Mouse (Mus musculus) C2C12 (cell line): ENCODE data around the gene Slc8b1. TPM values are rescaled to one million over a fixed set of nuclear protein-coding genes. Genes with fewer than 3 reads are reported as not detected.

Source experiments
- H3K27me3 ChIP-seq: one replicate; pipeline ENCODE4 v1.6.1; 2011; ENCODE audit not compliant: control insufficient read depth, insufficient read depth, insufficient read length
- H3K36me3 ChIP-seq: one replicate; pipeline ENCODE4 v1.6.1; 2011; ENCODE audit not compliant: control insufficient read depth, insufficient read depth
- H3K4me3 ChIP-seq: one replicate; pipeline ENCODE4 v1.5.1; 2011; ENCODE audit warnings: mild to moderate bottlenecking, control low read depth; ENCODE audit not compliant: poor library complexity, insufficient read depth, severe bottlenecking
- H3K79me2 ChIP-seq: one replicate; pipeline ENCODE4 v1.6.1; 2011; ENCODE audit not compliant: control insufficient read depth, insufficient read depth
- H3K79me3 ChIP-seq: one replicate; pipeline ENCODE4 v1.6.1; 2011; ENCODE audit warnings: low read depth, control low read depth
- H3ac ChIP-seq: one replicate; pipeline ENCODE3; 2011; ENCODE audit warnings: low read depth; ENCODE audit not compliant: control insufficient read depth, insufficient read length
- CEBPB ChIP-seq: IDR thresholded peaks from one replicate; pipeline ENCODE4 v1.6.1; 2011; ENCODE audit warnings: low read depth, mild to moderate bottlenecking, control low read depth, moderate library complexity
- CTCF ChIP-seq: IDR thresholded peaks from one replicate; pipeline ENCODE4 v1.5.1; 2011; ENCODE audit not compliant: control insufficient read depth, insufficient read depth, insufficient read length
- FOSL1 ChIP-seq: IDR thresholded peaks from one replicate; pipeline ENCODE4 v1.8.0; 2011; ENCODE audit warnings: mild to moderate bottlenecking, low read length; ENCODE audit not compliant: poor library complexity, insufficient read depth, severe bottlenecking
- MAX ChIP-seq: IDR thresholded peaks from one replicate; pipeline ENCODE4 v1.6.1; 2011; ENCODE audit warnings: mild to moderate bottlenecking, control low read depth
- MYOD1 ChIP-seq: IDR thresholded peaks from one replicate; pipeline ENCODE4 v1.6.1; 2011; ENCODE audit warnings: low read depth; ENCODE audit not compliant: control insufficient read depth, insufficient read length
- MYOG ChIP-seq: IDR thresholded peaks from one replicate; pipeline ENCODE4 v1.6.1; 2011; ENCODE audit not compliant: control insufficient read depth, insufficient read length; ENCODE audit errors: extremely low read depth
- USF1 ChIP-seq: IDR thresholded peaks from one replicate; pipeline ENCODE4 v1.6.1; 2011; ENCODE audit warnings: low read depth, mild to moderate bottlenecking, control low read depth, moderate library complexity
- polyA plus RNA-seq: library from polyadenylated mRNA; unstranded; fragments of >200 nt; fragmentation: generic; extraction: Trizol; gene quantifications from one replicate; pipeline ENCODE4 v1.2.1, GENCODE M21; 2012; ENCODE audit warnings: missing spikeins

Gene Slc8b1
- polyA plus RNA-seq, 1 experiment: 6.1 TPM

DNA sequence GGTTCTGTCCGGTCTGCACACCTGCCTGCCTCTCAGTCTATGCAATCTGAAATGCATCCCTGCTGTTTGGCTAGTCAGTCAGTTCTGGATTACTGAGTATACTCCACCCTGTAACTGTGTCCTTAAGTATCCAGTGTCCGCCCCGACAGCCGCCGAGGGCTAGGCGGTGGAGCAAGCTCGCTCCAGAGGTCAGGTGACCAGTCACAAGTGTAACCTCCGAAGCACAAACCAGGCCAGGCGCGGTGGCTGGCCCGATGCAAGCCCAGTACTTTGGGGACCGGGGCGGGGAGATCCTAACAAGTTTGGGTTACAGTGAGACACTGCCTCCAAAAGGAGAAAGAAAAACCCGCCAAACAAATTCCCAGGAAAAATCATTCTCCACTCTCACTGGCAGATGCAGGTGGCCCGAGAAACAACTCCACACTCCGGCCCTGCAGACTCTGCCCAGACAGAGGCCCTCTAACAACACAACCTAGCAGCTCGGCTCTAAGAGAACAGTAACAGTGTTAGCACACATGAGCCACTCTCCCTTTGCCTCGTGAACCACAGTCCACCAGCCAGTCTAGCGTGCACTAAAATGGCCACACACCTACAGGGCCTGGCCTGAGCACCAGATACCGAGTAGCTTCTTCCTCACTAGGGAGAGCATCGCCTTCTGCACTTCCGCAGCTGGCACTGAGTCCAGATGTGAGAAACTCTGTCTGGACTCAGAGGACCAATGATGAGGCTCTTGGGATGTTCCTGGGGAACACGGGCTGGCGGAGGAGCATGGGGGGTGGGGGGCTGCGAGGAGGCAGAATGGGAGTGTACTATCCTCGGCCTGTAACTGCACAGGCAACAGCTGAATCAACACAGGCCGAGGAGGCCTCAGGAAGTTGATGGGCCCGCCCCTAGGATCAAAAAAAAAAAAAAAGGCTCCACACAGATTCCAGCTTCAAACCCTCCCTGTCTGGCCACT lies 52.3 kb downstream of the Slc8b1 start:
- H3K36me3 ChIP-seq: peaks cover 6% of the 10 kb centered on the region
- TF ChIP-seq MYOG (no peak), MAX (no peak), MYOD1 (peak; percentile 93), FOSL1 (no peak), USF1 (peak; percentile 54)
- peaks cover 40% of the 10 kb centered on the region for H3K79me3 ChIP-seq
- H3ac ChIP-seq: peak overlapping the region; percentile 67
- H3K4me3 ChIP-seq: no peak overlapping the region
- peaks cover 72% of the 10 kb centered on the region for H3K79me2 ChIP-seq
- no peaks in the 10 kb centered on the region for H3K27me3 ChIP-seq

DNA sequence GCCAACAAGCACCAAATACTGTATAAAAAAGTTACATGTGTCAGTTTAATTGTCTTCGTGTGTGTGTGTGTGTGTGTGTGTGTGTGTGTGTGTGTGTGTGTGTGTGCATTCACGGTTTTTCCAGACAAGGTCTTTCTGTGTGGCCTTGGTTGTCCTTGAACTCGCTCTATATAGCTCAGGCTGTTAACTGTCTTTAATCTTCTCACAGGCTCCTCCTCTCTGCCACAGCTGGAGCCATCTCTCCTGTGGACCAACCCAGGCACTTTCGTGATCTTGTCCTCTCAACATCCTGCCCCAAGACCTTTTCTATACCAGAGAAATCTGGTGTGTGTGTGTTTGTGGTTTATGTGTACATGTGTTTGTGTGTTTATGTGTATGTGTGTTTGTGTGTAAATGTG lies 52.9 kb downstream of the Slc8b1 start:
- peaks cover 36% of the 10 kb centered on the region for H3K79me3 ChIP-seq
- no peaks in the 10 kb centered on the region for H3K36me3 ChIP-seq
- no peak overlapping the region for H3ac ChIP-seq
- no peak for TF ChIP-seq USF1
- no peak for TF ChIP-seq MAX
- TF ChIP-seq CTCF: no peak
- TF ChIP-seq MYOG: no peak
- TF ChIP-seq FOSL1: no peak
- TF ChIP-seq MYOD1: no peak
- no peak for TF ChIP-seq CEBPB
- H3K79me2 ChIP-seq: peaks cover 72% of the 10 kb centered on the region
- H3K27me3 ChIP-seq: no peaks in the 10 kb centered on the region
- H3K4me3 ChIP-seq: no peak overlapping the region

DNA sequence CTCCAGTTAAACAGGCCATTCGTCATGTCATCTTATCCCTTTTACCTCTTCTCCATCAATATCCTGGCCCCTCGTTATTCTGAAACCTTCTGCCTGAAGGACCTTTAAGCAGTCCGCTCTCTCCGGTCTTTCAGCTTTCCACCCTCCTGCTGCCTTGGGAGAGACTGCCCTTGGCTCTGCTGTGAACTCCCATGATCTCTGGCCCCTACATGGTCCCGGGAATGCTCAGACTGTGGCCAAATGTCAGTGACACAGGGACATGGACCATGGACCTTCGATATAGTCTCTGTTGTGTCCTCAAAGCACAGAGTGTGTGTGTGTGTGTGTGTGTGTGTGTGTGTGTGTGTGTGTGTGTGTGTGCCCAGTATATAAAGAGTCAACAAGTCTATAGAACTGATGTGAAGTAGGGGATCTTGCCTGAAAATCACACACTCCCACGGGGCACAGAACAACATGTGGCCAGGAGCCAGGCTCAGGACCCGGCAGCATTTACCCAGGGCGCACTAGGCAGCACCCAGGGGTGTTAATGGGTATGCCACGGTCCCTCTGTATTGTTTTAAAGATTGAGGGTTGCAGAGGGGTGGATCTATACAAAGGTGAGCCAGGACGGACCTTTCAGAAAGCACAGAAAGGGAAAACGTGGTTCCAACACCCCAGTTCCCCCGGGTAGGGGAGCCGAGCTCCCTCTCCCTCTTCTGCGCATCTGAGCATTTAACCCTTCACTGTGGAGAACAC lies 54.4 kb downstream of the Slc8b1 start:
- no peak overlapping the region for H3ac ChIP-seq
- peaks cover 6% of the 10 kb centered on the region for H3K36me3 ChIP-seq
- H3K27me3 ChIP-seq: no peaks in the 10 kb centered on the region
- peaks cover 72% of the 10 kb centered on the region for H3K79me2 ChIP-seq
- peaks cover 32% of the 10 kb centered on the region for H3K79me3 ChIP-seq
- TF ChIP-seq MAX: no peak
- TF ChIP-seq CEBPB: no peak
- no peak for TF ChIP-seq USF1
- no peak for TF ChIP-seq MYOG
- no peak overlapping the region for H3K4me3 ChIP-seq

DNA sequence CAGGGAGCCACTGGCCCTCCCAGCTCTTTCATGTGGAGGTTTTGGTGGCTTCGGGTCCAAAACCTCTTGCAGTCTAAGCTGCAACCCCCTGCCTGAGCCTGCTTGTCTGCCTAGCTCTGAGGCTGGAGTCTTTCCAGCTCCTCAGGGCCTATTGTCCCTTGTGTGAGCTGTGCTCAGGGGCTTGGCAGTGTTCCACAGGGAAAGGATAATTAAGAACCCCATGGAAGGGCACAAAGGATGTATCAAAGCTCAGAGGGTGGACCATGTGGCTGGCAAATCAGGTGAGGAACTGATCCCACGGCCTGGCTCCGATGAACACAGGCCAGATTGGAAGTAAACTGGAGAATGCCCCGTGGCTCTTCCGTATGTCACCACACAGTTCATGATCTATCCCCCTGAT lies 55.1 kb downstream of the Slc8b1 start:
- Histone ChIP-seq H3K36me3 (peaks cover 6% of the 10 kb centered on the region), H3K27me3 (no peaks in the 10 kb centered on the region), H3K79me3 (peaks cover 33% of the 10 kb centered on the region), H3ac (no peak overlapping the region), H3K4me3 (no peak overlapping the region), H3K79me2 (peaks cover 79% of the 10 kb centered on the region)
- TF ChIP-seq MYOD1: no peak
- no peak for TF ChIP-seq FOSL1
- no peak for TF ChIP-seq CTCF
- no peak for TF ChIP-seq MAX
- TF ChIP-seq CEBPB: no peak
- no peak for TF ChIP-seq USF1
- no peak for TF ChIP-seq MYOG

DNA sequence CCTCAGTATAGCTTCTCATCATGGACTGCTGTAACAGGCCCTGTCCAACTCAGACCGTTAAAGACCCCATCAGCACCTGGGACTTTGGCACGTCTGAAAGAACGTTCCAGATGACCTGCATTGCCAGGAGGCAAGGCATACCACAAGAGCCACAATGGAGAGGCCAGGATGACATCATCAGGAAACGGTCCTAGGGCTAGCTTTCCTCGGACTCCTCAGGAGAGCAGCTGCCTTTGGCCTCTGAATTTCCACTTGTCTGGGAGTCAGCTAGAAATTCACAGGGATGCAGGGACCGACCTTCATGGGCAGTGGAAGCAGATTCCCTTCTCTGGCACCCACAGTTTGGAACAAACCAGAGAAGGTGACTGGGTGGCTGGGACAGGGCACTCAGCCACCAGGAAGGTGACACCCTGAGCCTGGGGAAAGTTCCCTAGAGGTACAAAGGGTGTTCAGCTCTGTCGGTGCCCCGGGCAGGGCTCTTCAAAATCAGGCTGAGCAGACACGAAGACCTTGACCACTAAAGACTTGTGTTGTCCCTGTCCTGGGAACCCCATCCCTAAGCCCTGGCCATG lies 55.8 kb downstream of the Slc8b1 start:
- Histone ChIP-seq H3K4me3 (no peak overlapping the region), H3K36me3 (peaks cover 6% of the 10 kb centered on the region), H3K27me3 (no peaks in the 10 kb centered on the region), H3K79me2 (peaks cover 84% of the 10 kb centered on the region), H3ac (peak overlapping the region; percentile 9), H3K79me3 (peaks cover 38% of the 10 kb centered on the region)
- TF ChIP-seq MAX: no peak
- TF ChIP-seq MYOD1: peak; percentile 77
